Mouse (Mus musculus): ENCODE data around the gene Tcf25.

GRCm38 (mm10) chr8:123442351-123442750 is 68.8 kb downstream of the Tcf25 start:
- TF ChIP-seq CTCF (IDR thresholded peaks at IDR 0.05; ENCODE audit: low read depth): no peak
- no peak for TF ChIP-seq EP300 (optimal IDR thresholded peaks at IDR 0.05)

Data from stomach, postnatal 0 days (tissue).